24 mouse cellular contexts compared by ENCODE assay signal in the genomic region with DNA sequence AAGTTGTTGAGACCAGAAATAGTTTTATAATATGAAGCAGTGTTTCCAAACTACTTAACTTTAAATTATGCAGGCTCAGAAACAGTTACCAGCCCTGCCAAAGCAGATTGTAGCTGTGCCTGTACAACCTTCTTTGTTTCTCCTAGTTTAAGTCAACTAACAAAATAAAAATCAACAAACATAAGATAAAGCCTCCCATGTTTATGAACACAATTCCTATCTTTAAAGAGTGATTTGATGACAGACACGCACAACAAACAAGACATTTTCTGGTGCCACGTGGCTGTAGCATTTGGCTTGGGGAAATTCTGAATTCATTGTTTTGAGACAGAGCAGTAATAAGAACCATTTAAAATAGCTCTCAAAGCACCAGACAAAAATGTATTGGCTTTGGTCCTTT.
DNase-seq lines count a peak whose midpoint lies in the region; ATAC-seq and TF ChIP-seq lines count a peak whose summit lies in the region.
"Had no signal": no experiment of that assay in that cellular context is flagged by ENCODE, and none has a peak within 500 bp of the region (broad histone marks: within the 10 kb centered on the region; RNA-seq: fewer than 3 reads in every experiment).

No protein-coding gene starts in this region.

- TF ChIP-seq POLR2A in brain, embryonic 14.5 days (IDR thresholded peaks at IDR 0.05; ENCODE audit: borderline replicate concordance, extremely low read depth, insufficient read depth, insufficient read length, poor library complexity, severe bottlenecking): no peak

- H3K4me1 ChIP-seq in forebrain, embryonic 14.5 days (ENCODE audit: control insufficient read depth, insufficient read depth, low read length): no peaks in the 10 kb centered on the region
- H3K4me1 ChIP-seq in forebrain, embryonic 11.5 days (replicated peaks; ENCODE audit: control insufficient read depth, insufficient read depth, low read length): no peaks in the 10 kb centered on the region
- H3K4me1 ChIP-seq: embryonic facial prominence, embryonic 13.5 days; hindbrain, embryonic 10.5 days; hindbrain, embryonic 13.5 days; intestine, embryonic 15.5 days had no signal

- no peak overlapping the region for H3K27ac ChIP-seq in forebrain, embryonic 14.5 days (ENCODE audit: low read depth, low read length)
- no peak overlapping the region for H3K27ac ChIP-seq in forebrain, embryonic 11.5 days (ENCODE audit: low read depth, low read length)
- H3K27ac ChIP-seq: embryonic facial prominence, embryonic 13.5 days; gastrocnemius, adult 2 months; hindbrain, embryonic 10.5 days; hindbrain, embryonic 13.5 days; intestine, embryonic 15.5 days had no signal

- no peak overlapping the region for H3K9ac ChIP-seq in forebrain, embryonic 14.5 days (ENCODE audit: low read length)
- no peak overlapping the region for H3K9ac ChIP-seq in forebrain, embryonic 11.5 days (ENCODE audit: low read length)
- H3K9ac ChIP-seq: embryonic facial prominence, embryonic 13.5 days; hindbrain, embryonic 13.5 days; intestine, embryonic 15.5 days had no signal

- no peak for TF ChIP-seq CTCF in brain, embryonic 14.5 days (IDR thresholded peaks at IDR 0.05; ENCODE audit: borderline replicate concordance, extremely low read depth, insufficient read depth, insufficient read length)

- peak; percentile 57; the same call in 1 of the 2 replicates for ATAC-seq in forebrain, embryonic 14.5 days
- no peak for ATAC-seq in forebrain, embryonic 11.5 days (replicated peaks; ENCODE audit: low FRiP score)
- ATAC-seq: CD4-positive, CD25-positive, alpha-beta regulatory T cell, adult 4 months; hindbrain, embryonic 16.5 days; intestine, embryonic 15.5 days had no signal

- DNase-seq in forebrain, embryonic 14.5 days (ENCODE audit: low spot score): peak; percentile 58
- DNase-seq in forebrain, embryonic 11.5 days (ENCODE audit: low spot score): no peak
- peak; percentile 61 for DNase-seq in brain, embryonic 14.5 days (ENCODE audit: low read depth)
- DNase-seq in brain, embryonic 18.5 days (ENCODE audit: low read depth, low spot score): peak; percentile 46
- no peak for DNase-seq in gastrocnemius, adult 18-20 months (ENCODE audit: low spot score)
- no peak for DNase-seq in heart, postnatal 14 days
- DNase-seq: adrenal gland, adult 2 months; adrenal gland, postnatal 14 days; cerebellum, adult 18-20 months; cerebellum, adult 9-10 months; cerebellum, postnatal 25 days; gastrocnemius, adult 2 months; gastrocnemius, postnatal 14 days; heart, adult 11 months; heart, postnatal 36 days; kidney, adult 11 months; kidney, adult 8-10 months had no signal

- H3K36me3 ChIP-seq in forebrain, embryonic 14.5 days (ENCODE audit: control insufficient read depth, insufficient read depth, low read length): no peaks in the 10 kb centered on the region
- no peaks in the 10 kb centered on the region for H3K36me3 ChIP-seq in forebrain, embryonic 11.5 days (ENCODE audit: control insufficient read depth, insufficient read depth, low read length)
- H3K36me3 ChIP-seq: embryonic facial prominence, embryonic 13.5 days; hindbrain, embryonic 10.5 days; hindbrain, embryonic 13.5 days; intestine, embryonic 15.5 days had no signal

- 76% methylated on average over 2 of the region's 2 CpGs for WGBS in forebrain, embryonic 14.5 days
- 88% methylated on average over 2 of the region's 2 CpGs for WGBS in forebrain, embryonic 11.5 days

- no peak overlapping the region for H3K4me3 ChIP-seq in forebrain, embryonic 14.5 days (ENCODE audit: low read depth, low read length)
- H3K4me3 ChIP-seq in forebrain, embryonic 11.5 days (ENCODE audit: low read depth, low read length): no peak overlapping the region
- H3K4me3 ChIP-seq: embryonic facial prominence, embryonic 13.5 days; gastrocnemius, adult 2 months; hindbrain, embryonic 10.5 days; hindbrain, embryonic 13.5 days; intestine, embryonic 15.5 days had no signal

- H3K27me3 ChIP-seq in forebrain, embryonic 14.5 days (replicated peaks; ENCODE audit: control insufficient read depth, insufficient read depth, low read length): no peaks in the 10 kb centered on the region
- no peaks in the 10 kb centered on the region for H3K27me3 ChIP-seq in forebrain, embryonic 11.5 days (ENCODE audit: control insufficient read depth, insufficient read depth, low read length)
- H3K27me3 ChIP-seq: embryonic facial prominence, embryonic 13.5 days; hindbrain, embryonic 13.5 days; intestine, embryonic 15.5 days had no signal

- H3K4me2 ChIP-seq in forebrain, embryonic 14.5 days (ENCODE audit: low read length): no peak overlapping the region
- H3K4me2 ChIP-seq in forebrain, embryonic 11.5 days (ENCODE audit: low read depth, low read length, severe bottlenecking): no peak overlapping the region
- H3K4me2 ChIP-seq: embryonic facial prominence, embryonic 13.5 days; heart, embryonic 11.5 days; hindbrain, embryonic 13.5 days; intestine, embryonic 15.5 days had no signal

- intact Hi-C loops in heart, postnatal 14 days (cut with DNase I): no loop called here

- H3K9me3 ChIP-seq in forebrain, embryonic 14.5 days (replicated peaks; ENCODE audit: control insufficient read depth, low read length): no peaks in the 10 kb centered on the region
- H3K9me3 ChIP-seq in forebrain, embryonic 11.5 days (ENCODE audit: control insufficient read depth, low read length): no peaks in the 10 kb centered on the region
- H3K9me3 ChIP-seq: embryonic facial prominence, embryonic 13.5 days; hindbrain, embryonic 10.5 days; hindbrain, embryonic 13.5 days; intestine, embryonic 15.5 days had no signal

Comparison
In these comparisons a context has a peak if more than half of its experiments do, and no peak if none do; other contexts are left out.
1. DNase-seq: peak in forebrain, embryonic 14.5 days (single experiment), brain, embryonic 14.5 days (single experiment) and brain, embryonic 18.5 days (single experiment); none in forebrain, embryonic 11.5 days (single experiment), gastrocnemius, adult 18-20 months (single experiment) and heart, postnatal 14 days (0 of 2).